9 mouse cellular contexts compared by ENCODE assay signal in the genomic region with DNA sequence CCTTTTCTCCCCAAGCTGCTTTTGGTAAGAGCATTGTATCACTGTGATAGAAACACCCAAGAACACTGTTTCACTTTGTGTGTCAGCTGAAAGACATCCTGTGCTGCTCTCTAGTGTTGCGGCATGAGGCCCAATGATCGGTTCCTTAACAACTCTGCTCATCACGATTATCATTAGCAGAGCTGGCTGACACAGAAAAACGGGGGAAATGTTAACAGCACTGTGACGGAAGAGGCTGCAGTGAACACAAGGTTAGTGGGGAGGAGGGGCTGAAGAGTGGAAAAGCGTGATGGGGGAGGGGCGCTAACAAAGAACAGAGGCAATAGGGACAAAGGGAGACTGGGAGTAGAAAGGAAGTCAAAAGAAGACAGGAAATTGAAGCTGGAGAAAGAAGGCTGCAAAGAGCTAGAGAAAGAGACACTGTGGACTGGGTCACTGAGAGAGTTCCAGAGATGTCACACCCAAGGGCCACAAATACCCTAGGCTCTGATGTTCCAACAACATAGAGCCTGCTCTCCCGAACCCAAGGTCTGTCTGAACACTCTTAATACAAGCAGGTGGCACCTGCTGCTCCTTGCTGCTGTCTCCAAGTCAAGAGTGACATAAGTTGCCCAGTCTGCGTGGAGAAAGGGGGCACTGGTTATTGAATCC. TPM values are rescaled to one million over a fixed set of nuclear protein-coding genes. Genes with fewer than 3 reads are reported as not detected.
A peak's percentile ranks its signal among the peaks of the same experiment; 100 is the strongest.
DNase-seq lines count a peak whose midpoint lies in the region; ATAC-seq and TF ChIP-seq lines count a peak whose summit lies in the region.
"Had no signal": no experiment of that assay in that cellular context is flagged by ENCODE, and none has a peak within 500 bp of the region (broad histone marks: within the 10 kb centered on the region; RNA-seq: fewer than 3 reads in every experiment).

No protein-coding gene starts in this region.

- H3K4me3 ChIP-seq in heart, embryonic 13.5 days = peak overlapping the region; percentile 39
- no peak overlapping the region for H3K4me3 ChIP-seq in hindbrain, embryonic 15.5 days
- H3K4me3 ChIP-seq in midbrain, embryonic 14.5 days (replicated peaks; ENCODE audit: low read depth, low read length) = no peak overlapping the region

- TF ChIP-seq CTCF in brain, embryonic 14.5 days (IDR thresholded peaks at IDR 0.05; ENCODE audit: borderline replicate concordance, extremely low read depth, insufficient read depth, insufficient read length) = no peak

- TF ChIP-seq POLR2A in brain, embryonic 14.5 days (IDR thresholded peaks at IDR 0.05; ENCODE audit: borderline replicate concordance, extremely low read depth, insufficient read depth, insufficient read length, poor library complexity, severe bottlenecking) = no peak

- H3K27me3 ChIP-seq in heart, embryonic 13.5 days (replicated peaks) = no peaks in the 10 kb centered on the region
- no peaks in the 10 kb centered on the region for H3K27me3 ChIP-seq in hindbrain, embryonic 15.5 days
- no peaks in the 10 kb centered on the region for H3K27me3 ChIP-seq in midbrain, embryonic 14.5 days (ENCODE audit: control insufficient read depth, insufficient read depth, low read length)

- peak overlapping the region; percentile 62 for H3K4me2 ChIP-seq in heart, embryonic 13.5 days
- peak overlapping the region; percentile 28 for H3K4me2 ChIP-seq in hindbrain, embryonic 15.5 days
- peak overlapping the region; percentile 2 for H3K4me2 ChIP-seq in midbrain, embryonic 14.5 days (ENCODE audit: low read length)

- DNase-seq in heart, postnatal 10 days = no peak
- DNase-seq in brain, embryonic 14.5 days (ENCODE audit: low read depth) = peak; percentile 73
- DNase-seq in midbrain, embryonic 14.5 days = peak; percentile 72
- DNase-seq in ovary, postnatal 14 days (ENCODE audit: low spot score) = no peak
- DNase-seq in ovary, postnatal 10 days (ENCODE audit: low spot score) = no peak
- DNase-seq in spleen, adult 18-20 months = no peak

- WGBS in heart, embryonic 13.5 days = 19% methylated on average over 9 of the region's 9 CpGs
- WGBS in hindbrain, embryonic 15.5 days = 23% methylated on average over 9 of the region's 9 CpGs
- 24% methylated on average over 9 of the region's 9 CpGs for WGBS in midbrain, embryonic 14.5 days

- no peaks in the 10 kb centered on the region for H3K36me3 ChIP-seq in heart, embryonic 13.5 days
- no peaks in the 10 kb centered on the region for H3K36me3 ChIP-seq in hindbrain, embryonic 15.5 days
- no peaks in the 10 kb centered on the region for H3K36me3 ChIP-seq in midbrain, embryonic 14.5 days (ENCODE audit: control insufficient read depth, insufficient read depth, low read length)
- H3K36me3 ChIP-seq: G1E had no signal

- no peaks in the 10 kb centered on the region; the same call in 1 of the 2 replicates for H3K9me3 ChIP-seq in heart, embryonic 13.5 days
- H3K9me3 ChIP-seq in hindbrain, embryonic 15.5 days = no peaks in the 10 kb centered on the region
- H3K9me3 ChIP-seq in midbrain, embryonic 14.5 days (ENCODE audit: control insufficient read depth, low read length) = no peaks in the 10 kb centered on the region

- peaks cover 29% of the 10 kb centered on the region for H3K4me1 ChIP-seq in heart, embryonic 13.5 days
- H3K4me1 ChIP-seq in hindbrain, embryonic 15.5 days (replicated peaks) = peaks cover 17% of the 10 kb centered on the region
- peaks cover 21% of the 10 kb centered on the region for H3K4me1 ChIP-seq in midbrain, embryonic 14.5 days (ENCODE audit: control insufficient read depth, insufficient read depth, low read length)

- peak overlapping the region; percentile 64 for H3K27ac ChIP-seq in heart, embryonic 13.5 days (replicated peaks)
- H3K27ac ChIP-seq in hindbrain, embryonic 15.5 days (replicated peaks) = no peak overlapping the region
- peak overlapping the region; percentile 33; the same call in 1 of the 2 replicates for H3K27ac ChIP-seq in midbrain, embryonic 14.5 days (replicated peaks; ENCODE audit: low read depth, low read length)

- intact Hi-C loops in heart, postnatal 10 days (cut with DNase I) = no loop called here

- no peak for ATAC-seq in heart, embryonic 13.5 days (ENCODE audit: extremely low read depth, insufficient number of reproducible peaks, low FRiP score, low TSS enrichment)
- peak; percentile 59 for ATAC-seq in hindbrain, embryonic 15.5 days (ENCODE audit: low FRiP score, low read depth)
- peak; percentile 49; the same call in 1 of the 2 replicates for ATAC-seq in midbrain, embryonic 14.5 days (ENCODE audit: low FRiP score, low TSS enrichment)

- H3K9ac ChIP-seq in heart, embryonic 13.5 days = peak overlapping the region; percentile 65
- H3K9ac ChIP-seq in hindbrain, embryonic 15.5 days = no peak overlapping the region
- no peak overlapping the region for H3K9ac ChIP-seq in midbrain, embryonic 14.5 days (replicated peaks; ENCODE audit: low read length)

RNA-seq across cellular contexts. Expression of a gene that starts 58.0 kb away (rescaled TPM):
- 7.9 and 8.1 TPM in 2 replicates for polyA plus RNA-seq in heart, embryonic 13.5 days (2015; fragmentation: Nextera tagmentation; extraction: Ambion mirVana)
- 10 to 100 TPM; 44.8 to 47.4 TPM for total RNA-seq in heart, postnatal 10 days (2021)
- 3.1 and 4.4 TPM in 2 replicates for polyA plus RNA-seq in brain, embryonic 14.5 days (2012; rRNA removed)
- 2.7 and 2.9 TPM in 2 replicates for polyA plus RNA-seq in hindbrain, embryonic 15.5 days (2015; fragmentation: Nextera tagmentation; extraction: Ambion mirVana)
- 1.9 and 3.5 TPM in 2 replicates for polyA plus RNA-seq in midbrain, embryonic 14.5 days (2014; fragmentation: Nextera tagmentation; extraction: Ambion mirVana)
- polyA plus RNA-seq: G1E had no signal

Comparison
In these comparisons a context has a peak if more than half of its experiments do, and no peak if none do; other contexts are left out.
1. H3K4me2 ChIP-seq: peak in every context shown above with its lines; median percentile 62 in heart, embryonic 13.5 days; 28 in hindbrain, embryonic 15.5 days; 2 in midbrain, embryonic 14.5 days.
2. DNase-seq: peak in brain, embryonic 14.5 days (single experiment) and midbrain, embryonic 14.5 days (single experiment); none in heart, postnatal 10 days (0 of 2), ovary, postnatal 14 days (single experiment), ovary, postnatal 10 days (single experiment) and spleen, adult 18-20 months (0 of 2).